Mouse (Mus musculus) regulatory T cell (primary cell): Measurements from ENCODE around the gene Arhgap15.
"Not testable (repeated sequence)": the region's sequence is repeated elsewhere in the genome, so short reads cannot be mapped to it uniquely, and the experiment has no call there.

ENCODE experiments used
- in situ Hi-C: fragments of 300-600 bp; cut with MboI, MseI; formaldehyde crosslinking; loops from one replicate; pipeline ENCODE4 v1.15.1; 2025; ENCODE audit warnings: high pct_unique_total_duplicates

Arhgap15 gene

GRCm38 (mm10) chr2:43748287-43748983 is at the start of gene Arhgap15:
Gene Arhgap15 (plus strand): TSS chr2:43748824.
- in situ Hi-C loops, result no loop called here

GRCm38 (mm10) chr2:43712611-43713138 is 35.9 kb upstream of the Arhgap15 start:
- in situ Hi-C loops, result no loop called here

DNA sequence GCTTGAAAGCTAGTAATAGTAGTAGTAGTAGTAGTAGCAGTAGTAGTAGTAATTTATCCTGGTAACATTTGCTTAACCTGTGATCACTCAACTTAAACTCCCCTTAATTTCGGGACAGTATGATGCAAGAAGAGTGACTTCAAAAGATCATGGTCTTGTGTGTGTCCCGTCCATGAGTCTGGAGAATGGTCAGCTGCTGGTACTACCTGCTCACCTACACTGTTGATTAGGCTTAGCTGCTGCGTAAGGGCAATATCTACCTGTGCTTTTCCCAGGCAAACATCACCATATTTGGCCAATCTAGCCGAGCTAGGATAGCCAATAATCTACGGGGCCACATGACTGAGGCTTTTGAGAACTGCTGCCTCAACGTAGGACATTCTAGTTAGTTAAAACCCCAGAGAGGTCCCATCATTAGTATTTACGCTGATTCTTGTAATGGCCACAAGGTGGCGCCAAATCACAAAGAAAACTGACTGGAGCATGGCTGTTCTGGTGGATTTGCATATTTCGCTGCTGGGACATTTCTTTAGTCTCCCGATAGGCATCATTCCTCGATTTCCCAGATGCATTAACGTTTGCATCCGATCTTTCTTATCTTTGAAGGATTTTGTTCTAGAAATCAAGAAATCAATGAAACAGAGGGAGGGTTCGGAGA is 26.0 kb upstream of the Arhgap15 start:
- in situ Hi-C loops, result loop anchor here (5.0 kb wide), 1 partner anchor 185 kb away; no protein-coding TSS in a partner anchor

- in situ Hi-C loops, result loop anchor here (5.0 kb wide), 1 partner anchor 184 kb away; no protein-coding TSS in a partner anchor
Observed at GRCm38 (mm10) chr2:43723104-43723541, 25.5 kb upstream of the Arhgap15 start.

- in situ Hi-C loops, result no loop called here
Observed at GRCm38 (mm10) chr2:43727181-43727580, 21.4 kb upstream of the Arhgap15 start.

DNA sequence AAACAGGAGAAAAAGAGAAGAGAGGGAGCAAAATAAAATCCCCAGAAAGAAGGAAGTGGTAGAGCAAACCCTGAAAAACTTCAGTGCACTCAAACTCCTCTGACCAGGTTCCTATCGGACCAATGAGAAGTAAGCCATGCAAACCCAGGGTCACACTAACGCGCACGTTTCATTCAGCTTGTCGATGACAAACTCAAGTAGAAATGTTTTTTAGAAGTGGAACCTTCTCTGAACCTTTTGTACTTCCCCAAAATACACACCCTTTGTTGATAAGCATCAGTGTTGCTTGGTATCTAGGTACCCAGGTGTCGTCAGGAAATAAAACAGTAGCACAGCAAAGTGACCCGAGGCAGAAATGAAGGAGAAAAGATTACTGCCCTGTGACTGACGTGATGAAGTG is 20.9 kb upstream of the Arhgap15 start:
- in situ Hi-C loops, result no loop called here

- in situ Hi-C loops, result no loop called here
Observed at GRCm38 (mm10) chr2:43728831-43729230, 19.8 kb upstream of the Arhgap15 start.

GRCm38 (mm10) chr2:43732396-43732795 is 16.2 kb upstream of the Arhgap15 start:
- in situ Hi-C loops, result no loop called here

DNA sequence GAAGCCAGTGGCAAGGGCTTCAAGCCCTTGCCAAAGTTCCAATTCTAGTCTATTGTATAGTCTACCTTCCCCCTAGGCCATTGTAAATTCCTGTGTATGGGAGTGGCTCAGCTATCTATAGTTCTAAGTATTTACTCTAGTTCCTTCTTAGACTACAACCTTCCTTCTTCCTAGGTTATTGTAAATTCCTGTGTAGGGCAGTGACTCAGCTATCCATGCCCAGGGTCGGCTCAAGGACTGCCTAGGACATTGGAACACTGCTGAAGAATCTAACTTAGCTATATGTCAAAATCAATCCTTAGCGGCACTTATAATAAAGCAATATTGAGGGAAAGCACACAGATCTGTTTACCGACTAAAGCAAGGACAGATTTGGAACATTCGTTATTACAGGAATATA is 13.6 kb upstream of the Arhgap15 start:
- in situ Hi-C loops, result not testable (repeated sequence)

- in situ Hi-C loops, result no loop called here
Observed at GRCm38 (mm10) chr2:43737546-43737945, 11.1 kb upstream of the Arhgap15 start.

DNA sequence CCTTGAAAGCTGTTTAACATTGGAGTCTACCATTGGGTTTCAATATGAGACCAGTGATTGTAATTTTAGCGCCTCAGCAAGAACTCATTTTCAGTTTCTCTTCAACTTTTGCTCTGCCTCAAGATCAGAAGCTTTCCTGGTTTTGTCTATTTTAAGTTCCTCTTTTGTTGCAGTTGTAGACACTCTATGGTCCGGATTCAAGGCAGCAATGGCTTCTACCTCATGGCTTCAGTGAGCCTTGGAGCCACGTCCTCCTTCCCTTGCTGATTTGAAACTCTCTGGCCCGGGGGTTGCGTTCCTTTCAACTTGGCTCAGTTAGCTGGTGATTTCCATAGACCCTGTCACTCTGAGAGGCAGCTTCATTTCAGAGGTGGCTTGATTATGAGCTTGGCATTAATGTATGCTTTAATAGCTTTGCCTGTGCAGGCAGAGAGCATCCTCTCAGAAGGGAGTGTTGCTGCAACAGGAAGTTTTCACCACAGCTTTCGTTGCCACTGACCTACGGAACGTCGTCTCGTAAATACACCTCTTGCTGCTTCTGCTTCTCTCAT is 10.0 kb upstream of the Arhgap15 start:
- in situ Hi-C loops, result no loop called here

GRCm38 (mm10) chr2:43739190-43739818 is 9.3 kb upstream of the Arhgap15 start:
- in situ Hi-C loops, result no loop called here

GRCm38 (mm10) chr2:43749321-43749720 is 697 bp downstream of the Arhgap15 start:
- in situ Hi-C loops, result no loop called here

- in situ Hi-C loops, result no loop called here
Observed at GRCm38 (mm10) chr2:43755899-43756298, 7.3 kb downstream of the Arhgap15 start.

DNA sequence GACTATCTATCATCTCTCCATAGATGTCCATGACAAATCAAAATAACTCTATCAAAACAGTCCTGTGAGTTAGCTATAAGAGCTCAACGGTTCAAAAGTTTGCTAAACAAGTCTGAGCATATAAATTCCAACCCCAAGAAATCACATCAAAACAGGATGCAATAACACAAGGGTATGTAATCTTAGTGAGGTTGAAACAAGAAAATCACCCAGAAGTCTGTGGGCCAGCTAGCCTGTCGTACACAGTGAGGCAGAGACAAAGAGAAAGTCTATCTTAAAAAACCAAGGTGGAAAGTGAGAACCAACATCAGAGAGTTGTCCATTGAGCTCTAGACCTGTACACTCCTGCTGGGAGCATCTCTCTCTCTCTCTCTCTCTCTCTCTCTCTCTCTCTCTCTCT is 8.0 kb downstream of the Arhgap15 start:
- in situ Hi-C loops, result no loop called here

- in situ Hi-C loops, result no loop called here
Observed at GRCm38 (mm10) chr2:43761735-43762134, 13.1 kb downstream of the Arhgap15 start.

- in situ Hi-C loops, result no loop called here
Observed at GRCm38 (mm10) chr2:43763279-43763678, 14.7 kb downstream of the Arhgap15 start.

- in situ Hi-C loops, result no loop called here
Observed at GRCm38 (mm10) chr2:43764456-43764855, 15.8 kb downstream of the Arhgap15 start.

- in situ Hi-C loops, result no loop called here
Observed at GRCm38 (mm10) chr2:43766200-43766599, 17.6 kb downstream of the Arhgap15 start.

DNA sequence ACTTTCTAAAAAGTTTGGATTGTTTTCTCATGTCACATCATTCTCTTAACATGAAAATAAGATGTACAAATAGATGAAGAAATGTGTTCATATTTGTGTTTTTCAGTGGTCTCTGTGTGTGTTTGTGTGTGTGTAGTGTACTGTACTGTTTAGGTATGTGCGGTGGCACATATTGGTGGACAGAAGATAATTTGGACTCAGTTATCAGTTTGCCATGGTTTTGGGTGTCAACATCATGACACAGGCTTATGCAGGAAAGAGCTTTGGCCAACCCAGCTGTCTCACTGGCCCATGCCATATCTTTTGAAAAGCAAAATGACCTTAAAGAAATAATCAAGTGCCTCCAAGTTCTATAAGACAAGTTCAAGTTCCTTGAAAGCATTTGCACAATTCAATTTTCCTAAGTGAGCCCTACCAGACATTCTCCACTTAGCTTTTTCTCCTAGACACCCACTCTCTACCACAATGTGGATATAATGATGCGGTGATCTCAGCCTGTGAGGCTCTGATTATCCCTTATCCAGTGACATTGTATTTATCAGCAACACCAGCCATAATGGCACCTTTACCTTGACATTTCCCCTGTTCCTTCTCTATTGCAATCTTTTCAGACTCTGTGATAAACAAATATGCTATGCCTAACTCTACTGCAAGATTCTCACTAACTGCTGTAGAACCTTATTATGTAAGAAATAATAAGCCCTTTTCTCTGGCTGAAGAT is 21.4 kb downstream of the Arhgap15 start:
- in situ Hi-C loops, result no loop called here

DNA sequence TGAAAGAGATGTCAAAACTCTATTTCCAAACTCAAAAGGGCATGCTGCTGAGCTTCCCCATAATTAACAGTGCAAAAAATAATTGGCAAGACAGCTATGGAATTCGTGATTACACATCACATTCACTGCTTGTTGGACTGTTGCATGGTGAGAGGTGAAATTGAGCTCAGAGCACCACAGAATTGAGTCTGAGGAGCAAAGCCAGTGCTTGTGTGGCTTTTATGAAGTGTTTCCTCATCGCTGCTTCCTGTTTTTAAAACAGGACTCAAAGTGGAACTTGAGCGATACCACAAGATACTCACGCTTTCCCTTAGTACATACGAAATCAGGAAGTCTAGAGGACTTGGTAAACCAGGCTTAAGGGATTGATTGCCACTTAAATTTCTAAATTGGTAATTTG is 24.0 kb downstream of the Arhgap15 start:
- in situ Hi-C loops, result no loop called here
